Mouse (Mus musculus) midbrain, postnatal 0 days (tissue): ENCODE results near the gene Ppm1h. TPM values are rescaled to one million over a fixed set of nuclear protein-coding genes. Genes with fewer than 3 reads are reported as not detected.

Source experiments
- ATAC-seq: fragments of 200-750 bp; cut with Nextera tagmentation; 2 replicates; pipeline ENCODE4 v1.8.0; 2017; ENCODE audit warnings: moderate number of reproducible peaks, mild to moderate bottlenecking, moderate TSS enrichment, moderate library complexity; ENCODE audit not compliant: low FRiP score
- DNase-seq: peaks from one replicate; pipeline ENCODE4 v3.0.0-alpha.2; 2015; ENCODE audit warnings: low spot score
- H3K27ac ChIP-seq: fragments of 300-500 bp; sonication (generic); 2 replicates; pipeline ENCODE4 v1.5.1; 2014; ENCODE audit warnings: low read depth, mild to moderate bottlenecking, low read length, mixed read lengths
- H3K27me3 ChIP-seq: fragments of 300-500 bp; sonication (generic); 2 replicates; pipeline ENCODE4 v1.6.1; 2014; ENCODE audit warnings: low read length, control low read depth, mixed read lengths; ENCODE audit not compliant: insufficient read depth
- H3K36me3 ChIP-seq: fragments of 300-500 bp; sonication (generic); 2 replicates; pipeline ENCODE4 v1.6.1; 2014; ENCODE audit warnings: low read length, control low read depth, mixed read lengths; ENCODE audit not compliant: insufficient read depth
- H3K4me1 ChIP-seq: fragments of 300-500 bp; sonication (generic); 2 replicates; pipeline ENCODE4 v1.6.1; 2014; ENCODE audit warnings: mild to moderate bottlenecking, control low read depth, antibody characterized with exemption, low read length, mixed read lengths; ENCODE audit not compliant: insufficient read depth
- H3K4me2 ChIP-seq: fragments of 300-500 bp; sonication (generic); 2 replicates; pipeline ENCODE4 v1.6.1; 2014; ENCODE audit warnings: low read depth, mild to moderate bottlenecking, low read length, mixed read lengths; ENCODE audit not compliant: poor library complexity, severe bottlenecking
- H3K4me3 ChIP-seq: fragments of 300-500 bp; sonication (generic); 2 replicates; pipeline ENCODE4 v1.5.1; 2014; ENCODE audit warnings: low read depth, mild to moderate bottlenecking, low read length, moderate library complexity
- H3K9ac ChIP-seq: fragments of 300-500 bp; sonication (generic); replicated peaks from 2 replicates; pipeline ENCODE4 v1.6.1; 2014; ENCODE audit warnings: mild to moderate bottlenecking, low read length, moderate library complexity, mixed read lengths; ENCODE audit not compliant: poor library complexity, severe bottlenecking
- H3K9me3 ChIP-seq: fragments of 300-500 bp; sonication (generic); 2 replicates; pipeline ENCODE4 v1.6.1; 2016; ENCODE audit warnings: low read length, control low read depth
- CTCF ChIP-seq: IDR thresholded peaks from 2 replicates; pipeline ENCODE4 v1.5.1; 2016; ENCODE audit warnings: antibody characterized with exemption, mild to moderate bottlenecking
- WGBS: fragments of 180-500 bp; shearing (Covaris S2); extraction: QIAGEN DNeasy Blood & Tissue Kit; methylation state at CpG from one replicate; pipeline ENCODE4 v1.1.7; 2014; 5-methylcytosine and 5-hydroxymethylcytosine counted together
- polyA plus RNA-seq: library from polyadenylated mRNA; unstranded; fragments of >200 nt; fragmentation: Nextera tagmentation; extraction: Ambion mirVana; gene quantifications from 2 replicates; pipeline ENCODE4 v1.2.1, GENCODE M21; 2015
- total RNA-seq: library from RNA; depleted of rRNA; stranded (reverse); fragments of >200 nt; gene quantifications from 2 replicates; pipeline ENCODE4 v1.2.3, GENCODE M21; 2014

Gene Ppm1h
- total and polyA plus RNA-seq, 2 experiments from 2014 or later, result 28.0 to 42.8 TPM

- DNase-seq (no peak), ATAC-seq (no peak)
- Histone ChIP-seq H3K4me1 (no peaks in the 10 kb centered on the region), H3K9me3 (no peaks in the 10 kb centered on the region), H3K27me3 (no peaks in the 10 kb centered on the region), H3K27ac (no peak overlapping the region), H3K4me2 (no peak overlapping the region), H3K4me3 (no peak overlapping the region), H3K36me3 (no peaks in the 10 kb centered on the region), H3K9ac (no peak overlapping the region)
- TF ChIP-seq CTCF, result no peak
- 75% methylated on average over 6 of the region's 6 CpGs for WGBS
These were observed 90.4 kb downstream of the Ppm1h start for GRCm38 (mm10) chr10:122768893-122769341.

DNA sequence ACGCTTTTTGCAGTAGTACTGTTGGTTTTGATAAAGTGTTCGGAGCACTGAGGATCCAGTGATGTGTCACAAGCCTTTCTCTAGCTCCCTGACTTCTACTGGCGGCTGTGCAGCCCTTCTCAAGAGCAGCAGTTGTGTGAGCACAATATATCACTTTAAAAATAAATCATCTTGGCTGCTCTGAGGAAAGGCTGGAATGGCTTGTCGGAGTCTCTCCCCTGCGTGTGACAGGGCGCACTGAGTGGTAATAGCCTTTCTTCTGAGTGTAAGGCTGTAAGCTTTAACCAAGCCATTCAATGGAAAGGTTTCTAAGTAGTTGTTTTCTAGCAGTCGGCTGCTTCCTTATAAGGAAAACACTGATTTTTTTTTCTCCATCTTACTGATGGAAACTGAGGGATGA lies 91.8 kb downstream of the Ppm1h start:
- H3K4me1 ChIP-seq, result no peaks in the 10 kb centered on the region
- no peaks in the 10 kb centered on the region for H3K27me3 ChIP-seq
- H3K4me3 ChIP-seq, result no peak overlapping the region
- DNase-seq, result no peak
- H3K36me3 ChIP-seq, result no peaks in the 10 kb centered on the region
- no peak overlapping the region for H3K27ac ChIP-seq
- 74% methylated on average over 7 of the region's 7 CpGs for WGBS
- TF ChIP-seq CTCF, result no peak
- no peak for ATAC-seq
- H3K9me3 ChIP-seq, result no peaks in the 10 kb centered on the region
- H3K9ac ChIP-seq, result no peak overlapping the region
- no peak overlapping the region for H3K4me2 ChIP-seq

DNA sequence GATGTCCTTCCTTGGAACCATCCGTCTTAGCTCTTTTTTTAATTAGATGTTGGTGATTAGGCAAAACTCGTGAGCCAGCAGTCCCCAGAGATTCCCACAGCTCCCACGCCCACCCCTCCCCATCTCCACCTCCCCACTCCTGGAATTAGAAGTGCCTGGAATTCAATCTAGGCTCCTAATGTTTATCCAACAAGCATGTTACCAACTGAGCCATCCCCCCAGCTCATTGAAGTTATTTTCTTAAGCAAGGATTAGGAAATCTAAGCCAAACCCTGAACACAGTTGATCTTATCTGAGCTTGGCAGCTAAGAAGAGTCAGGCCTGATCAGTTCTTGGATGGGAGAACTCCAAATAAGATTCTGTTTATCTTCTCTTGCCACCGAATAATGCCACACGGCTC lies 92.4 kb downstream of the Ppm1h start:
- Histone ChIP-seq H3K4me2 (no peak overlapping the region), H3K4me1 (no peaks in the 10 kb centered on the region), H3K27ac (no peak overlapping the region), H3K9ac (no peak overlapping the region), H3K27me3 (no peaks in the 10 kb centered on the region), H3K9me3 (no peaks in the 10 kb centered on the region), H3K36me3 (no peaks in the 10 kb centered on the region), H3K4me3 (no peak overlapping the region)
- no peak for ATAC-seq
- TF ChIP-seq CTCF, result no peak
- DNase-seq, result no peak
- 59% methylated on average over 5 of the region's 5 CpGs for WGBS

DNA sequence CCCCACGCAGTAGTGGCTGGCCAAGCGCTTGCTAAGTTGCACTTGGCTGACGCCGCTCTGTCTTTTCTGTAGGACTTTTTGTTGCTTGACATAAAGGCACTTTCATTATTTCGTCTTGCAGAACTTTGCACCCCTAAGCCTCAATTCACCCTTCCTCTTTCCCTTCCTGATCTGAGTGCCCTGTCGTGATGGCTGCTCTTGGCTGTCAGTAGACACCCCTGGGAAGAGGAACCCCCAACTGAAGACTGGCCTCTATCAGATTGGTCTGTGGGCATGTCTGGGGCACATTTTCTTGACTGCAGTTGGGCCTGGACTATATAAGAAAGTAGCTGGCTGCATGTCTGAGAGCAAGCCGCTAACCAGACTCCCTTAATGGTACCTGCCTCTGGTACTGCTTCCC lies 95.6 kb downstream of the Ppm1h start:
- Histone ChIP-seq H3K9ac (no peak overlapping the region), H3K4me2 (no peak overlapping the region), H3K4me1 (no peaks in the 10 kb centered on the region), H3K4me3 (no peak overlapping the region), H3K36me3 (no peaks in the 10 kb centered on the region), H3K27me3 (no peaks in the 10 kb centered on the region), H3K9me3 (no peaks in the 10 kb centered on the region), H3K27ac (no peak overlapping the region)
- DNase-seq (no peak), ATAC-seq (no peak)
- no peak for TF ChIP-seq CTCF
- WGBS, result 82% methylated on average over 7 of the region's 7 CpGs

- TF ChIP-seq CTCF, result no peak
- no peak overlapping the region for H3K4me3 ChIP-seq
- H3K9me3 ChIP-seq, result no peaks in the 10 kb centered on the region
- H3K27ac ChIP-seq, result no peak overlapping the region
- 74% methylated on average over 3 of the region's 3 CpGs for WGBS
- DNase-seq (no peak), ATAC-seq (no peak)
- no peaks in the 10 kb centered on the region for H3K4me1 ChIP-seq
- H3K27me3 ChIP-seq, result no peaks in the 10 kb centered on the region
- no peak overlapping the region for H3K4me2 ChIP-seq
- H3K36me3 ChIP-seq, result no peaks in the 10 kb centered on the region
- H3K9ac ChIP-seq, result no peak overlapping the region
These were observed 98.9 kb downstream of the Ppm1h start for GRCm38 (mm10) chr10:122777436-122777835.

GRCm38 (mm10) chr10:122777939-122778655 lies 99.5 kb downstream of the Ppm1h start:
- no peaks in the 10 kb centered on the region for H3K9me3 ChIP-seq
- DNase-seq (no peak), ATAC-seq (no peak)
- H3K4me1 ChIP-seq, result no peaks in the 10 kb centered on the region
- TF ChIP-seq CTCF, result no peak
- no peak overlapping the region for H3K9ac ChIP-seq
- no peaks in the 10 kb centered on the region for H3K27me3 ChIP-seq
- 89% methylated on average over 3 of the region's 3 CpGs for WGBS
- no peaks in the 10 kb centered on the region for H3K36me3 ChIP-seq
- no peak overlapping the region for H3K27ac ChIP-seq
- H3K4me3 ChIP-seq, result no peak overlapping the region
- H3K4me2 ChIP-seq, result no peak overlapping the region
